Mouse (Mus musculus): Measurements from ENCODE around the gene Ibsp. TPM values are rescaled to one million over a fixed set of nuclear protein-coding genes. Genes with fewer than 3 reads are reported as not detected.

Ibsp gene
- total RNA-seq (2023) = 0.75 and 1.4 TPM in 2 replicates

DNA sequence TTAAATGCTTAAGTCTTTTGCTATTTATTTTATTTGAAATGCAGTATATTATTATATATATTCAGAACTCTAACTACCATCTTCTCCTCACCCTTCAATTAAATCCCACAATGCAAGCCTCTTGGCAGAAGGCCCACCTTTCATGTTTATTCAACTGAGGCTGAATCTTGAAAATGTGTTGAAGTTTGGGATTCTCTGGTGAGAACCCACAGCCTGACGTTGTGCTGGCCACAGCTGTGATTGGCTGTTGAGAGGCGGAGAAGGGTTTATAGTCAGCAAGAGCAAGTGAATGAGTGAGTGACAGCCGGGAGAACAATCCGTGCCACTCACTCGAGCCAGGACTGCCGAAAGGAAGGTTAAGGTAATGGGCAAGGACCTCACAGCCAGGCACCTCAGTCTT, at the start of gene Ibsp:
Gene Ibsp, plus strand, starts transcription at position 178 of the 400 bp plus-strand sequence.

DNA sequence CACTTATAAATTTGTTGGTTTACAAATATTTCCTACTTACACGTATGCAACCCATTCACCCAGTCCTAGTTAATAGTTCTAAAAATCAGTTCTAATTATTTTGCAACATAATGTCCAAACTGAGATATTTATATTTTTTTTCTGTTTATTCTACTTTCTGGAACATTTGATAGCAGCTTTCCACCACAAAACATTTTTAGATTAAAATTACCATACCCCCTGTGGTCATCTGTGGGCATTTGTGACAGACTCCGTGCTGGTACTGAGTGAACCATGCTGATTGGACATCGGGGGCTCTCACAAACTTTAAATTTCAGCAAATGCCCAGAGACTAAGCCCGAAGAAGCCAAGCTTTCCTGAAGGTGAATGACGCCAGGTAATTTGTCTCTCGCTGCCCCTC, 26.1 kb downstream of the Ibsp start, which contains the start of gene Mepe:
Gene Mepe, plus strand, starts transcription at position 301 of the 400 bp plus-strand sequence.

Other genes starting within 250 kb of the Ibsp start
- gene Gm17660, start 221.6 kb upstream of the Ibsp start, total RNA-seq (2023) = not detected in 2 replicates
- gene Sparcl1, start 185.4 kb upstream of the Ibsp start, total RNA-seq (2023) = not detected in 2 replicates
- not detected in 2 replicates for gene Dspp, start 128.5 kb upstream of the Ibsp start, total RNA-seq (2023)
- not detected in 2 replicates for gene Dmp1, start 96.6 kb upstream of the Ibsp start, total RNA-seq (2023)
- not detected in 2 replicates for gene Mepe, start 26.2 kb downstream of the Ibsp start, total RNA-seq (2023)
- gene Spp1, start 135.9 kb downstream of the Ibsp start, total RNA-seq (2023) = 13.8 and 13.9 TPM in 2 replicates
- 0.36 and 1.4 TPM in 2 replicates for gene Pkd2, start 160.3 kb downstream of the Ibsp start, total RNA-seq (2023)
- gene BC005561, start 209.2 kb downstream of the Ibsp start, total RNA-seq (2023) = 2.8 and 4.9 TPM in 2 replicates